Mouse (Mus musculus) 3134 (cell line): ENCODE results near the gene Scaf4.
A peak's percentile ranks its signal among the peaks of the same experiment; 100 is the strongest.

Experiments
- DNase-seq: peaks from one replicate; pipeline ENCODE4 v3.0.0-alpha.2; 2011; ENCODE audit warnings: low spot score; ENCODE audit not compliant: insufficient read length; ENCODE audit errors: extremely low read depth

The Scaf4 gene

DNA sequence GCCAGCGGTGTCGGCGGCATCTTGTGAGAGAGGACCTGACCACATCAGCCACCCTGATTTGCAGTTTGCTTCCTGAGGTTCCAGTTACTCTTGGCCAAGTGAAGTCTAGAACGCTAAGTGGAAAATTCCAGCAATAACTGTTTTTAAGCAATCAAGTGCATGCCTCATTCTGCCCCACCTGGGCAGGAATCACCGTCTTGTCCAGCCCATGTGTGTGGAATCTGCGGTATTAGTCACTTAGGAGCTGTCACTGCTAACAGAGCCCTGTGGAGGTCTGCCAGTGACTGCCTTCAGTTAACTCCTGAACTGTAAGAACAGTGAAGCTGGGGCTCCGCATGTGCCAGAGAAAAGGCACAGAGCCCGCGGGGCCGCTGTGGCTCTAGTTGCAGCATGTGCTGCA is 73.6 kb downstream of the Scaf4 start:
- no peak for DNase-seq

DNA sequence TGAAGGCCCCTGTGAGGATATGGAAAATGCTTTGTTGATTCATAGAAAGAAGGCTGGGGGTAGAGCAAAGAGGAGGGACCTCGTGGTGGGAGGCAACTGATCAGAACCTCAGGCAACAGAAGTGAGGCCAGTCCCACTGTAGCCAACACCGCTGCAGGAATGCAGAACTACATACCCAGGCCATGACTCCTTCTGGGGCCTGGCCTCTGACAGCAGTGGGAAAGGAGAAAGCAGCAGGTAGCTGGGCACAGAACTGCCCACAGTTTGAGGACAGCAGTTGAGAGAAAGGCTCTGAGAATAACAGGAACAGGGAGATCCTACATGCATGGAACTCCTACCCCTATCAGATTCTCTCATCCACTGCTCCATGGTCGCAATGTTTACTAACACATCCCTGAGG is 75.3 kb downstream of the Scaf4 start:
- DNase-seq: no peak

DNA sequence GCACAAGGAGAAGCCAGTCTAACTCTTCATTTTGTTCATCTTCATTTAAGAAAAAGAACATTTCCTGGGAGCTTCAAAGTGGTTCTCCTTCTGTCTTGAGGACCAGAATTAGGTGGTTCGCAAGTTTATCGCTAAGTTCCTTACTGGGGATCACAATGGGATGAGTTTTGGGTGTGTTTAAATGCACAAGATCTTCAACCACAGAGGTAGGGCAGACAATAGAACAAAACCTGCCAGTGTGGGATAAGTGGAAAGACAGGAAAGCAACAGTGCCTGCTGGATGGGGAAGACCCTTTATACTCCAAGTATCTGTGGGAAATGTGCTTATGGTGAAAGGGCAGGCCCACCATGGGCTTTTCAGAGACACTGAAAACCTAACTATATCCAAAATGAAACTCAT is 79.4 kb downstream of the Scaf4 start:
- no peak for DNase-seq

DNA sequence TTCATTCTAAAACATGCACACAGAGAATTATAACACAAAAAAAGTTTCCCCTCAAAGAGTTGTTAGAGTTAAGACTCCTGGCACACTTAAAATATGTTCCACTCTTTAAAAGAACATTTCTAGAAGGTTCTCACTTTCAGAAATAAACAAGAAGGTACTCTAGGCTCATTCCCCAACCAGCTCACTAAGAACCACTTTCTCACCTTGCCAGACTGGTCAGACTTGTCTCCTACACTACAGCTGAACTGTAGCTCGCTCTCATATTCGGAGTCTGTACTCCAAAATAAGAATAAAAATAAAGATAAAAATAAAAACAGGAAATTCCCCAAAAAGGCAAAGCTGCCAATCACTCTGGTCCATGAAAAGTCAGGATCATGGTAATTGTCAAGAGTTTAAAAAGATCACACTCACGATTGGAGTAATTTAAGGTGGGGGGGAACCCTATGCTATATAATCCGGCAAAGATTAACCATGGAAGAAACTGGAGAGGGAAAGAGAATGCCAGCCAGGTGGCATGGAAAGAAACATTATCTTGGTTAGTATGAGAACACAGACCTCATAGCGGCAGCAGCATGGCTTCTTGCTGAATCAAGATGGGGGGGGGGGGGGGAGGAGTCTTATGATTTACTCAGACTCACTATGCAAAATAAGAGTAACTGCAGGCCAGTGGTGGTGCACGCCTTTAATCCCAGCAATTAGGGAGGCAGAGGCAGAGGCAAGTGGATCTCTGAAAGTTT is 80.9 kb downstream of the Scaf4 start:
- no peak for DNase-seq

DNA sequence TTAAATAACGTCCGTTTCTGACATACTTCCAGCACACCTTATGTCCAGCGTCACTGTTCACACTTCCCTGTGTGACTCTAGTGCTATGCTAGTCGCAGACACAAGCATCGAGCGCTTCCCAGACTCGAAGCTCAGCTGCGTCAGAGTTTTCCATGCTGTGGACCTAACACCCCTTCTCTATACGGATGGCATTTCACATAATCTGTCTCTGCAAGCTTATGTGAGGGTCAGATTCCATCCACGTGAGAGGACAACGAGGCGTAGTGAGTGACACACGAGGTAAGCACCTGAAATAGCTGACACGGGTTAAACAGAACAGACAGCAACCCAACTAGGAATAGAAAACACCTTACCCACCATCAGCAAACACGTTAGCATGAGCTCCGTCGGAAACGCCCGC is 82.2 kb downstream of the Scaf4 start:
- no peak for DNase-seq

DNA sequence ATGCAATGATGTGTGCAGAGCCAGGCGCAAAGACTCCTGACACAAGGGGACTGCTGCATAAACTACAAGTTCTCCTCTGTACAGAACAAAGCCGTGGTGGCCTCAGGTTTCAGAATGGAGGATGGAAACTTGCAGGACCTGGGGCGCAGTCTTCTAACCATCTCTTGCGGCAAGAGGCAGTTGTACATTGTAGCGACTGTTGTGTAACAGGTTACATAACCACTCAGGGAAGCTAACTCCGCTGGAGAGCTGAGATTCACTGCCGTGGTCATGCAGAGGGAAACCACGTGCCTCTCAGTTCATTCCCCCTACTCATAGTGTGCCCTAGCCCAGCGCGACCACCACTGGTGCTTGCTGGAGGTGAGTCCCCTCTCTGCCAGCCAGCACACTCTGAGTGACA is 85.1 kb downstream of the Scaf4 start:
- no peak for DNase-seq

DNA sequence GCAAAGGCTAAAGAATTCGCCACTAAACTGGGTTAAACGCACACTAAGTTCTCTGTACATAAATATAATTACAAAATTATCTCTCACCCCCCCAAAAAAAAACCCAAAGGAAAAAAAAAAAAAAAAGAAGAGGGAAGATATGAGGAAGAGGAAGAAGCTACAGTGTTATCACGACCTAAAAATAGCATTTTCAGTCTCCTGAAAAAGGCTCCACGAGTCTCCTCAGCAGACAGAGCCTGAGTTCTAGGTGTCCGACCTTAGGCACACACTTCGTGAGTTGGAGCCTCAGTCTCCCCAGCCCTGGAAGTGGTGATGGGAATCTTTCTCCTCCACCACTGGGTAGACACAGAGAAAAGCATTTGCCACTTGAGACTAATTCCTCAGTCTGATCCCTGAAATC is 85.7 kb downstream of the Scaf4 start:
- no peak for DNase-seq

DNA sequence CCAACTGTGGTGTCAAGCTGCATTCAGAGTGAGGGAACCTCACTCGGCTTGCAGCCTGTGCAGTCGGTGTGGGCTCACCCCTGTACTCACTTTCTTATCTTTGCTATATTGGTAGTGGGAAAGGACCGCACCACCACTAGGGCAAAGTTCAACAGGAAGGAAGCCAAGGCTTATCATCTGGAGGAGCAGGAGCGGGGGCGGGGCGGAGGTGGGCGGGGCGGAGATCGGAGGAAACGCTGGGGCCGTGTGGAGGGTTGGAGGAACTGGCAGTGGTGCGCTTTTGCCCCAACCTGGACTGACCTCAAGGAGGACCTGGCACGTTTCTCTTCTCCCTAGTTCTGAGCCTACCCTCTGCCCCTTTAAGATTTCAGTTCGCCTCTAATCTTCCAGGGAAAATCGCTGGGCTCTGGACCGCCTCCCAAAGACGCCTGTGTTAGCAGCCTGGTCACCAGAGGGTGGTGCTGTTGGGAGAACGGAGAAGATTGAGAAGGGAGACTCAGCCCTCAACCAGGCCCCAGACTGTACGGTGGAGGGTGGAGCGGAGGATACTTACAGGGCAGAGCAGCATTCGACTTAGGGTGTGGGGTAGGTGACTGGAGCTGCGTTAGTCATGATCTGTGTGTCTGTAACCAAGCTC is 86.8 kb downstream of the Scaf4 start:
- DNase-seq: peak; percentile 6

DNA sequence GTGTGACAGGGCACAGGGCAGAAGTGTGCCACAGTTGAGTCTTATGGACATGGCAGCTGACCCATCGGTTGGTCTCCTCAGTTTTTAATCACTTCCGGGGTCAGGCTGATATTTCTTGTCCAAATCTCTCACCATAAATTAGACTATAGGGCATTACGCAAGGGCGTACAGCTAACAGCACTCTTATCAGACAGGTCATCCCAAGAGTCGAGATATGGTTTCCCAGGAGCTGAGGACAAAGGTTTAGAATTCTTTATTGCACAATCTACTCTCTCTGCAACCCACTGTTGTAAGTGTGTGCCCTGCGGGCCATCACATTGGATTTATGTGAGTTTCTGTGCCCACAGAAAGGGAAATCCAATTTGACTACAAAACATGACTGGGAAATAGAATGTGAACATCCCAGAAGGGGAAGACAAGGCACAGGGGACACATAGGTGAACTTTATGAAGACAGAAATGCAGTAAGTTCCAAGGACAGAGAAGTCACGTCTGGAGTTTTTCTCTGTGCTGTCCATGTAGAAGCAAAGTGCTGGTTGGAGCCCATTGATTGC is 87.5 kb downstream of the Scaf4 start:
- no peak for DNase-seq

DNA sequence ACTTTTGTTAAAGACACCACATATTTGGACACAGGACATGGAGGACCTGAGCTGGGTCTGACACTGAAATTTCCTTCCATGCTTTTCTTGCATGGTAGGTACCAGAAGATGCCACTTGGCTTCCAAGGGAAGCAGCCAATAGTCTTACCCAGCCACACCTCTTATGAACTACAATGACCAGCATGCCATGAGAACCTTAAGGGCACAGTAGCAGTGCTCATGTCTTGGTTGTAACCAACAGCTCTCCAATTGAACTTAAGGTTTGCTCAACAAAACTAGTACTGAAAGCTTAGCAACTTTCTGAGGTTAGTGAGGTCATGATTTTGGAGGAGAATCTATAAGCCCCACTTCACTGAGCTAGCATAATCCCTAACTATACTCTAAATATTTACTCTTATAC is 90.6 kb downstream of the Scaf4 start:
- no peak for DNase-seq

DNA sequence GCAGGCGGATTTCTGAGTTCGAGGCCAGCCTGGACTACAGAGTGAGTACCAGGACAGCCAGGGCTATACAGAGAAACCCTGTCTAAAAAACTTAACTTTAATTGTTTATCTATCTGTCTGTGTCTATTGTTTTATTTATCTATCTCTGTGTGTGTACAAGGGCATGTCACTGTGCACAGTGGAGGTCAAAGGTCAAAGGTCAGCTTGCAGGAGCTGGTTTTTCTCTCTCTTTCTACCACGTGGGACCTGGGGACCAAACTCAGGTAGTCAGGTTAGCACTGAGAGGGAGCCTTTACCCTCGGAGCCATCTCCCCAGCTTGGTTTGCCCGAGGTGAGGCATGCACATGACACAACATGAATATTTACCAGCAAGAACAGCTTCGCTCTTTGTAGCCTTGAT is 93.0 kb downstream of the Scaf4 start:
- DNase-seq: no peak

DNA sequence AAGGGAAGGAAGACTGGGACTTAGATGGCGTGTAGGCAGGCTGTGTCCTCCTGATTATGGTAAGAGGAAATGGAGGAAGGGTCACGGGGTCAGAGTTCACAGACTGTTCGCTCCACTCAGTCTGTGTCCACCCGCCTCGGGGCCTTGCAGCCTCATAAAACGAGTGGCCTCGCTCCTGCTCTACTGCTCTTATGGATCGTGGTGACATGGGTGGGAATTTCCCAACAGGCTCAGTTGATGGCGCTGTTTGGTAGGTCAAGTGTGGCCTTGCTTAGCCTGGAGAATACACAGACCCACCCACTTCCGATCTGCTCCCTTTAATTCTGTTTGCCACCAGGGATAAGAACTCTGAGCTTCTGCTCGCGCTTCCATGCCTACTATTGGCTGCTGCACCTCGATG is 96.8 kb downstream of the Scaf4 start:
- DNase-seq: no peak

DNA sequence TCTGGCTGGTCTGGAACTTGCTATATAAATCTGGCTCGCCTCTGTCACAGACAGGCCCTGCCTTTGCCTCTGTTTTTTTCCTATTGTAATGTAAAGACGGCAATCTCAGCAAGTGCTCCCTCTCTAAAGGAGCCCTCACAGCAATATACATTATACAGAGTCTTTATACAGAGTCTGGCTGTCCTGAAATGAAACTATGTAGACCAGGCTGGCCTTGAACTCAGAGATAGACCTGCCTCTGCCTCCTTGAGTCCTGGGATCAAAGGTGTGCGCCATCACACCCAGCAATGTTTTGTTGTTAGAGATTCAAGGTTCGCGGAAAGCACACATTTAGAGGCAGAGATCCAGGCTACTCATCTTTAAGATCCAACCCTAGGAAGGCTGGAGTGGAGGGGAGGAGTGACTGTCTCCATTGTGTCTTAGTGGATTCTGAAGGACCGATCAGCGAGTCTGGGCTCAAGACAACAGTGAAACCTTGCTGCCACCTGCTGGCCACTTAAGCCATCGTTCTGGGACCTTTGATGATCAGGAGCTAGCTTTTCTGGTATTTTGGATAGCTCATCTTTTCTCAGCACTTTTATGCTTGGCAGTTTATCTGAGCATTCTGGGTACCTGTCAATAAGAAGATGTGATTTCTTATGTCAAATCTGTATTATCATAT is 98.2 kb downstream of the Scaf4 start:
- DNase-seq: no peak

DNA sequence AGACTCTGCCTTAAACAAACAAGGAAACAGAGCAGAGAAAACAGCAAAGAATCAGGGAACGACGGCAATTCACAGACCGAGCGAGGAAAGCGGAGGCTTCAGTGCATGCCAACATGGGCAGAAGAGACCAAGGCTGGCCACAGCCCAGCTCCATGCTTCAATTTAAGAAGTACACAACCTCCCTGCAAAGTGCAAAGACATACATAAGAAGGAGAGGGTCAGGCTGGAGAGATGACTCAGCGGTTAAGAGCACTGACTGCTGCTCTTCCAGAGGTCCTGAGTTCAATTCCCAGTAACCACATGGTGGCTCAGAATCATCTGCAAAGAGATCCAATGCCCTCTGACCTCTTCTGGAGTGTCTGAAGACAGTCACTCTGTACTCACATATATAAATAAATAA is 100.2 kb downstream of the Scaf4 start:
- DNase-seq: no peak

DNA sequence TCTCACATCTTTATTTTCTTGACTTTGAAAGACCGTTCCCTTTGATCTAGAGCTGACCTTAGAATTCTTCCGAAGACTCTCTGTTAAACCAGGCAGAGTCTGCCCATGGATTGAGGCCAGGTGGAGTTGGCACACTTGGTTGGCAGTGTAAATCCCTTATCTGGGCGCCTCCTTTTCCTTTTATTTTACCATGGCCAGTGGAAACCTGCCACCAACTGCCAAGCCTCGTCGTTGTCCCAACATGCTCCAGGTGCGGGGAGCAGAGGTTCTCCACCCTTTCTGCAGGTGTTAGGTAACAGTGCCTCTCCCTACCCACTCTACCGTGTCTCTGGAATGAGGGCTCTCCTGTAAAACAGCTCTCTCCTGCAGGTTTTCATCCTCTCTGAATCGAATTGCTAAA is 102.6 kb downstream of the Scaf4 start:
- DNase-seq: no peak

DNA sequence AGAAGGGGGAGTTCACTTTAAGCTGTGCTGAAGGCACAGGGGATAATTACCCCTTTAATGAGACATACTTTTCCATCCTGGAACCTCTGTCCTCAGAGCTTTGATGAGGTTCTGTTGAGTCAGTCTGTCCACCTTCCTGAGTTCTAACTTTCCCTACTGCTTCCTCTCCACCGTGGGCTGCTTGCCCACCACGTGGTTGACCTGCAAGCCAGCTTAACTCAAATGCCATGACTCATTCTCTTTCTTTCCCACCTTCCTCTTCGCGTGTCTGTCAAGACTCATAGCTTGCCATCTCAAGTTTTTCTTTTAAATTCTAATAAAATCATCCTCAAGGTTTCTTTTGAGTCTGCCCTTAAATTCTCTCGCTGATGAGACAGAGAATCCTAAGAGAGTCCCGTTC is 103.3 kb downstream of the Scaf4 start:
- DNase-seq: no peak

DNA sequence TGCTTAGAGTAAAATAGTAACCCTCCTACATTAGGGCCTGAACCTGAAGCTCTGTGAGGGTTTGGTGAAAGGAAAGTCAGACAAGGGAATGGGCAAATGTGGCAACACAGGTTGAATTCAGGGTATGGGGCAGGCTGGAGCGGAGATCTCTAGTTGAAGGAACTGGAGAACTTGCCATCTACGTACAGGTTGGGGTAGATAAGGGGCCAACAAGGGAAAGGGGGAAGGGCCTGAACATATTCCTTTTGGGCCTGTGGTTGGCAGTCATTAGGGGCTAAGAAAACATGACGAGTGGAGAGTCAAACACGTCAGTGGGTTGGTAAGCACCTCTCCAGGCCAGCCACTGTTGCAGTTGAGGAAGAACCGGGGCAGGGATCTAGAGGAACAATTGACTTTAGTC is 104.4 kb downstream of the Scaf4 start:
- no peak for DNase-seq

DNA sequence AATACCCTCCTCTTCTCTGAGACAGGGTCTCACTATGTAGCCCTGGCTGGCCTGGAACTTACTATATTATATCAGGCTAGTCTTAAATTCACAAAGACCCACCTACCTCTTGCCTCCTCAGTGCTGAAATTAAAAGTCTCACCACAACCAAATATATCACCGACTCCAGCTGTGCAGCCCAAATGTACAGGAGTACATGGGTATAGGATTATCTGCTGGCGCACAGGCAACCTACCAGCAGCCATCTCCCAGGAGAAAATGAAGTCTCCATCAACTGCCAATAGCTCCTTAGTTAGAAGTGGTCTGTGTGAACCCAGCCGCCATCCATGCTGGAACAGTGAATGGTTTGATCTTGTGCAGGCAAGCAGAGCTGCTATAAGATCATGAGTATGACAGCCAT is 105.9 kb downstream of the Scaf4 start:
- DNase-seq: no peak

DNA sequence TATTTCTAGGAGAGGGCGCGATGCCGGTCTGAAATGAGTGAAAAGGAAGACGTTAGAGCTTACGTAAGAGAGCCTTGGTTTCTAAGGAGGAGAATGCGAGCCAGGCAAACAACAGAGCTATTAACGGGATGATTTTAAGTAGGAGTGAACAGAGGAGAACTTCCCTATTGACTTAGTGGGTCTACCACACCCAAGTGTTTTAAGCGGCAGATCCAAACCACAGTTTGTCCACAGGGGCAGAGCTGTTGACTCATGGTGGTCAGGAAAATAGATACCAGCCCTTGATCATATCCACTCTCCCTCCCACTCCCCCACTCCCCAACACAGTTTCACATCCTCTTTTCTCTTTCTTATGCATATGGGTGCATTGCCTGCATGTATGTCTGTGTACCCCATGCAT is 106.9 kb downstream of the Scaf4 start:
- DNase-seq: no peak

DNA sequence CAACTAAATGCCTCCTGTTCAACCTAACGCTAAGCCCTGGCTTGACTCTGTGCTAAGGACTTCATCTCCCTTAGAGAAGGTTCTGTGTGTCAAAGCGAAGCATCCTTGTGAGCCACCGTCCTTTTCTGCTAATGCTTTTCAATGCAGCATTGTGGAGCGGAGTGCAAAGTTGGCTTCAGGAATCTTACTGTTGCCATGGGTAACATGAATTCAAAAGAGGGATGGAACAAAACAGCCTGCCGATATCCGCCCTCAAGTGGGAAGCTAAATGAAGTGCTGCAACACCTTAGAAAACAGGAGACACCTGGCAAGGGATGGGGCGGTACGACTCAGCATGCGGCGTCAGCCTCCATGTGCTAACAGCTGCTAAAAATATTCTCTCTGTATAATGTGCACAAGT is 107.8 kb downstream of the Scaf4 start:
- DNase-seq: no peak
